Comparison of ENCODE assay signal across 11 mouse cellular contexts in the genomic region with DNA sequence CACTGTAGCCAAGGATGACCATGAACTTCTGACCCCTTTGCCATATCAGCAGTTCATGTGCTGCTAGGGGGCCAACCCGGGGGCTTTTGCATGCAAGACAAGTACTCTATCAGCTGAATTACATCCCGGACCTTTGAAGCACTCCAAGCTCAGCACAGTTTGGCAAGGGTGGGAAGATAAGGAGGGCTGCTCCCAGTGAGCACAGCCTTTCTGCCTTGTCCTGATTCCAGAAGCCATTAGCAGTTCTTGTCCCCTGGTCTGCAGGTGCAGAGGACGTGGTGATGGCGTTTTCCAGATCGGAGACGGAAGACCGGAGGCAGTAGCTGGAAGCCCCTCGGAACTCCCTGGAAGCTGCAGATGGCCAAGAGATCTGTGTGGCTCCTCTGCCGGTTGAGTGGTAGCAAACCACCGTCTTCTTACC. TPM values are rescaled to one million over a fixed set of nuclear protein-coding genes. Genes with fewer than 3 reads are reported as not detected.
A peak's percentile ranks its signal among the peaks of the same experiment; 100 is the strongest.
DNase-seq lines count a peak whose midpoint lies in the region; ATAC-seq and TF ChIP-seq lines count a peak whose summit lies in the region.
"Had no signal": no experiment of that assay in that cellular context is flagged by ENCODE, and none has a peak within 500 bp of the region (broad histone marks: within the 10 kb centered on the region; RNA-seq: fewer than 3 reads in every experiment).

No protein-coding gene starts in this region.

- peaks cover 23% of the 10 kb centered on the region for H3K4me1 ChIP-seq in kidney, embryonic 16.5 days (ENCODE audit: insufficient read depth, low read length)
- peaks cover 22% of the 10 kb centered on the region for H3K4me1 ChIP-seq in heart, postnatal 0 days (ENCODE audit: control insufficient read depth, insufficient read depth)
- H3K4me1 ChIP-seq in midbrain, embryonic 13.5 days (replicated peaks) = peaks cover 46% of the 10 kb centered on the region

- TF ChIP-seq EP300 in heart, postnatal 0 days (IDR thresholded peaks at IDR 0.05; ENCODE audit: low read depth) = no peak

- peak; percentile 62 for DNase-seq in cerebellum, adult 9-10 months
- no peak for DNase-seq in kidney, adult 18-20 months
- peak; percentile 14 for DNase-seq in heart, postnatal 0 days (ENCODE audit: low spot score)
- no peak for DNase-seq in frontal cortex, adult 2 months (ENCODE audit: extremely low spot score in 1 of 2, low spot score in 1 of 2)
- DNase-seq in gastrocnemius, postnatal 10 days = no peak
- DNase-seq: right cerebral cortex, postnatal 14 days had no signal

- no peak overlapping the region for H3K9ac ChIP-seq in kidney, embryonic 16.5 days (replicated peaks; ENCODE audit: low read length)
- no peak overlapping the region; the same call in 1 of the 2 replicates for H3K9ac ChIP-seq in heart, postnatal 0 days (replicated peaks; ENCODE audit: low read depth, low read length)
- H3K9ac ChIP-seq in midbrain, embryonic 13.5 days (replicated peaks) = no peak overlapping the region
- H3K9ac ChIP-seq: liver, embryonic 14.5 days; stomach, embryonic 15.5 days had no signal

- H3K36me3 ChIP-seq in kidney, embryonic 16.5 days (ENCODE audit: insufficient read depth, low read length) = peaks cover 11% of the 10 kb centered on the region; the same call in 1 of the 2 replicates
- 0 out of 2 replicates have a peak, but pooled peaks cover 4% of the 10 kb centered on the region for H3K36me3 ChIP-seq in heart, postnatal 0 days (replicated peaks; ENCODE audit: control insufficient read depth, insufficient read depth, low read length)
- H3K36me3 ChIP-seq in midbrain, embryonic 13.5 days = peaks cover 13% of the 10 kb centered on the region

- no peaks in the 10 kb centered on the region for H3K27me3 ChIP-seq in kidney, embryonic 16.5 days (ENCODE audit: insufficient read depth, low read length)
- no peaks in the 10 kb centered on the region for H3K27me3 ChIP-seq in heart, postnatal 0 days (ENCODE audit: control insufficient read depth, insufficient read depth, low read length)
- H3K27me3 ChIP-seq in midbrain, embryonic 13.5 days = no peaks in the 10 kb centered on the region
- H3K27me3 ChIP-seq: stomach, embryonic 15.5 days had no signal

- no peak overlapping the region for H3K4me3 ChIP-seq in kidney, embryonic 16.5 days (ENCODE audit: low read length)
- H3K4me3 ChIP-seq in heart, postnatal 0 days (ENCODE audit: low read depth, low read length) = peak overlapping the region; percentile 10; the same call in 1 of the 2 replicates
- no peak overlapping the region for H3K4me3 ChIP-seq in midbrain, embryonic 13.5 days (replicated peaks)
- H3K4me3 ChIP-seq: stomach, embryonic 15.5 days had no signal

- TF ChIP-seq CTCF in heart, postnatal 0 days (IDR thresholded peaks at IDR 0.05; ENCODE audit: low read depth) = no peak

- H3K27ac ChIP-seq in kidney, embryonic 16.5 days (ENCODE audit: low read length) = peak overlapping the region; percentile 75; the same call in 1 of the 2 replicates
- peak overlapping the region; percentile 1; the same call in 1 of the 2 replicates for H3K27ac ChIP-seq in heart, postnatal 0 days (ENCODE audit: low read depth)
- H3K27ac ChIP-seq in midbrain, embryonic 13.5 days = peak overlapping the region; percentile 79; the same call in 1 of the 2 replicates
- H3K27ac ChIP-seq: liver, embryonic 14.5 days had no signal

- WGBS in kidney, embryonic 16.5 days = 79% methylated on average over 10 of the region's 10 CpGs
- 35% methylated on average over 10 of the region's 10 CpGs for WGBS in heart, postnatal 0 days
- WGBS in midbrain, embryonic 13.5 days = 88% methylated on average over 10 of the region's 10 CpGs

- ATAC-seq in cerebellum, adult (ENCODE audit: insufficient number of reproducible peaks, low FRiP score, low TSS enrichment) = no peak
- ATAC-seq in kidney, embryonic 16.5 days (ENCODE audit: low FRiP score, low TSS enrichment) = no peak
- peak; percentile 21; the same call in 1 of the 2 replicates for ATAC-seq in heart, postnatal 0 days (ENCODE audit: insufficient read depth, low read depth)
- ATAC-seq in midbrain, embryonic 13.5 days = no peak

- H3K4me2 ChIP-seq in kidney, embryonic 16.5 days (replicated peaks; ENCODE audit: low read depth, low read length) = peak overlapping the region; percentile 42; the same call in 1 of the 2 replicates
- peak overlapping the region; percentile 43 for H3K4me2 ChIP-seq in heart, postnatal 0 days (ENCODE audit: low read depth, low read length)
- H3K4me2 ChIP-seq in midbrain, embryonic 13.5 days (replicated peaks) = peak overlapping the region; percentile 39

- no peaks in the 10 kb centered on the region for H3K9me3 ChIP-seq in kidney, embryonic 16.5 days (ENCODE audit: low read length)
- no peaks in the 10 kb centered on the region for H3K9me3 ChIP-seq in heart, postnatal 0 days (replicated peaks; ENCODE audit: control insufficient read depth, low read length)
- 0 out of 2 replicates have a peak, but pooled peaks cover 5% of the 10 kb centered on the region for H3K9me3 ChIP-seq in midbrain, embryonic 13.5 days
- H3K9me3 ChIP-seq: stomach, embryonic 15.5 days had no signal

RNA-seq across cellular contexts. Expression of a gene that starts 22.3 kb away (rescaled TPM):
- 13.3 and 14.1 TPM in 2 replicates for polyA plus RNA-seq in kidney, embryonic 16.5 days (2015; fragmentation: Nextera tagmentation; extraction: Ambion mirVana)
- total RNA-seq in heart, postnatal 0 days (2014; rRNA removed; ENCODE audit: low replicate concordance) = 32.1 and 37.9 TPM in 2 replicates
- 12.6 and 14.3 TPM in 2 replicates for polyA plus RNA-seq in heart, postnatal 0 days (2015; fragmentation: Nextera tagmentation; extraction: Ambion mirVana)
- 41.9 and 61.9 TPM in 2 replicates for polyA plus RNA-seq in midbrain, embryonic 13.5 days (2015; fragmentation: Nextera tagmentation; extraction: Ambion mirVana)
- polyA plus RNA-seq in frontal cortex, adult 2 months (2012; rRNA removed) = 310 and 338 TPM in 2 replicates
- total RNA-seq in gastrocnemius, postnatal 10 days (2021) = 10 to 100 TPM; 63.5 to 69.0 TPM

RNA-seq across cellular contexts. Expression of a gene that starts 45.9 kb away (rescaled TPM):
- 54.1 and 57.4 TPM in 2 replicates for polyA plus RNA-seq in kidney, embryonic 16.5 days (2015; fragmentation: Nextera tagmentation; extraction: Ambion mirVana)
- total RNA-seq in heart, postnatal 0 days (2014; rRNA removed; ENCODE audit: low replicate concordance) = 31.8 and 35.9 TPM in 2 replicates
- polyA plus RNA-seq in heart, postnatal 0 days (2015; fragmentation: Nextera tagmentation; extraction: Ambion mirVana) = 46.3 and 53.6 TPM in 2 replicates
- 74.6 and 79.6 TPM in 2 replicates for polyA plus RNA-seq in midbrain, embryonic 13.5 days (2015; fragmentation: Nextera tagmentation; extraction: Ambion mirVana)
- polyA plus RNA-seq in frontal cortex, adult 2 months (2012; rRNA removed) = 44.8 TPM in 2 replicates
- total RNA-seq in gastrocnemius, postnatal 10 days (2021) = 10 to 100 TPM; 61.4 to 76.9 TPM

Comparison
In these comparisons a context has a peak if more than half of its experiments do, and no peak if none do; other contexts are left out.
1. DNase-seq: peak in cerebellum, adult 9-10 months (single experiment) and heart, postnatal 0 days (single experiment); none in kidney, adult 18-20 months (single experiment), frontal cortex, adult 2 months (0 of 2) and gastrocnemius, postnatal 10 days (single experiment).
2. H3K27ac ChIP-seq: peak in every context shown above with its lines; median percentile 79 in midbrain, embryonic 13.5 days; 75 in kidney, embryonic 16.5 days; 1 in heart, postnatal 0 days.
3. Peak in every context shown above with its lines, with median percentiles within 50 percentile points of each other: H3K4me2 ChIP-seq.